Mouse (Mus musculus): Measurements from ENCODE around the gene Abraxas2. TPM values are rescaled to one million over a fixed set of nuclear protein-coding genes. Genes with fewer than 3 reads are reported as not detected.

Abraxas2 gene
- total and polyA plus RNA-seq, 3 experiments: 30.1 to 31.1 TPM; not detected in 1

DNA sequence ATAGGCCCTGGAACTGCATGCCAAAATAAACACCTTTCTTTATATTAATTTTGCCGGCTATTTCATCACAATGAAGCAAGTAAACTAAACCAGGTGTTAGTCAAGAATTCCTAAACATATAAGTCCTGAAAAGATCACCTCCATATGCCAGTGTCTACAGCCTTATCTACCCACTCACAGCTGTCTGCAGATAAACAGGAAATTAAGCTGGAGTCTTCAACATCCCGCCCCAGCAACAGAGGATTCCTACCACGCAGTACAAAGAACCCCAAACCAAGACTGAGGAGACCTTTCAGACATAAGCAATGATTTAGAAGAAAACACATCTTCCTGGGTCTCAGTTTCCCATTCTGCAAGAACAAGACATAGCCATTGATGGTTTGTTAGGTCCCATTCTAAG lies 29.0 kb downstream of the Abraxas2 start:
- Histone ChIP-seq H3K4me3 (ENCODE audit: control insufficient read depth in 1 of 2, insufficient read depth in 1 of 2, low read depth in 2 of 2, low read length in 2 of 2) (no peak overlapping the region), H3K79me2 (ENCODE audit: control insufficient read depth, insufficient read depth, low read length, poor library complexity) (no peaks in the 10 kb centered on the region), H3K27me3 (ENCODE audit: control insufficient read depth in 1 of 2, insufficient read depth in 2 of 2, low read length in 2 of 2) (no peaks in the 10 kb centered on the region), H3K9ac (ENCODE audit: control insufficient read depth, low read depth, low read length, poor library complexity, severe bottlenecking) (no peak overlapping the region), H3K4me1 (ENCODE audit: control insufficient read depth in 1 of 2, insufficient read depth in 2 of 2, low read length in 2 of 2) (peaks cover 11 to 19% of the 10 kb centered on the region in 2 experiments), H3K36me3 (ENCODE audit: control insufficient read depth in 1 of 2, insufficient read depth in 2 of 2, low read length in 2 of 2) (peaks cover 6 to 9% of the 10 kb centered on the region in 2 experiments; a peak in 3 of 4 replicates), H3K27ac (ENCODE audit: control insufficient read depth, low read depth, low read length) (no peak overlapping the region), H3K9me3 (replicated peaks; ENCODE audit: insufficient read depth, low read length) (no peaks in the 10 kb centered on the region)
- TF ChIP-seq GATA1 (IDR thresholded peaks at IDR 0.05; ENCODE audit: low read depth, low read length) (peak; percentile 95), EP300 (IDR thresholded peaks at IDR 0.05; ENCODE audit: low read depth in 1 of 2, low read length in 2 of 2) (peak; percentile 55 to 69; a peak in 3 of 4 replicates), TAL1 (IDR thresholded peaks at IDR 0.05; ENCODE audit: low read length) (peak; percentile 75), RAD21 (IDR thresholded peaks at IDR 0.05; ENCODE audit: low read depth, low read length) (no peak), MEF2A (IDR thresholded peaks at IDR 0.05; ENCODE audit: extremely low read depth, insufficient replicate concordance, low read depth, low read length, poor library complexity, severe bottlenecking) (no peak), ETS1 (IDR thresholded peaks at IDR 0.05; ENCODE audit: low read depth, low read length) (peak; percentile 91), SIN3A (IDR thresholded peaks at IDR 0.05; ENCODE audit: low read length) (peak; percentile 77), GABPA (IDR thresholded peaks at IDR 0.05; ENCODE audit: low read depth, low read length) (no peak), TCF12 (IDR thresholded peaks at IDR 0.05; ENCODE audit: low read depth, low read length) (peak; percentile 81), RCOR1 (IDR thresholded peaks at IDR 0.05; ENCODE audit: low read depth, low read length) (no peak), ELF1 (IDR thresholded peaks at IDR 0.05; ENCODE audit: low read depth, low read length) (0 out of 2 replicates have a peak, but pooled peaks have one; percentile 29)
- peak; percentile 57 for DNase-seq (ENCODE audit: low read depth, low spot score)

DNA sequence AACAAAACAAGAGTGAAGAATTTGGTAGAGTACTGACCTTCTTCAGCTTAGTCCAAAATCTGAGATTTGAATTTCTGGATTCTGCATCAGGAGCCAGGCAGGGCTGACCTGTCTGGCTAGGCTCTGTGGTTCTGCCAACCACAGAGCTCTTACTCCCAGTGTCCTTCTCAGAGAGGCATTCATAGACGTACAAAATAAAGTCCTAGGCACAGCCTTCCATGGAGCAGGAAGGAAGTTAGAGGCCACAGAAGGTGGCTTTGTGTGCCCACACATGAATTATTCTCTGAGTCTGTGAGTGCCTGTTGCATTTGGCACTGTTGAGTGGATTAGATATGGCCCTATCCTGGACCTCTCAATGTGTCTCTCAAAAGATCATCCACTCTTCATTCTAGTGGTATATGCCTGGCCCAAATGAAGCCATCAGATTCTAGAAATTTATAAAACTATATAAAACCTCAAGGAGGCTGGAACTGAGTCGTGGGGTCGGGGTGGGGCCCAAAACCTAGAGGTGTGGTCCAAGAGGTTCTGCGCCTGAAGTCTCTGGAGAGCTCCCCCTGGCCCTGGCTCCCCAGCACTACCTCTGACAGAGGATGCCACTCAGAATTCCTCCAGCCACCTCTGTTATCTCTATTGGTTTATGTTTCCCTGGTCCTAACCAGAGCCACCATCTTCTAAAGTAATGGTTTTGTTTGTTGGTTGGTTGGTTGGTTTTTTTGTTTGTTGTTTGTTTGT lies 29.7 kb downstream of the Abraxas2 start:
- DNase-seq (ENCODE audit: low read depth, low spot score): no peak

More for the DNA sequence above, 29.7 kb downstream of the Abraxas2 start:
- Histone ChIP-seq H3K9me3 (replicated peaks; ENCODE audit: insufficient read depth, low read length) (no peaks in the 10 kb centered on the region), H3K27me3 (ENCODE audit: control insufficient read depth in 1 of 2, insufficient read depth in 2 of 2, low read length in 2 of 2) (no peaks in the 10 kb centered on the region), H3K36me3 (ENCODE audit: control insufficient read depth in 1 of 2, insufficient read depth in 2 of 2, low read length in 2 of 2) (peaks cover 6 to 9% of the 10 kb centered on the region in 2 experiments; a peak in 3 of 4 replicates), H3K79me2 (ENCODE audit: control insufficient read depth, insufficient read depth, low read length, poor library complexity) (no peaks in the 10 kb centered on the region), H3K4me3 (ENCODE audit: control insufficient read depth in 1 of 2, insufficient read depth in 1 of 2, low read depth in 2 of 2, low read length in 2 of 2) (no peak overlapping the region), H3K4me1 (ENCODE audit: control insufficient read depth in 1 of 2, insufficient read depth in 2 of 2, low read length in 2 of 2) (peaks cover 11 to 19% of the 10 kb centered on the region in 2 experiments), H3K27ac (ENCODE audit: control insufficient read depth, low read depth, low read length) (no peak overlapping the region), H3K9ac (ENCODE audit: control insufficient read depth, low read depth, low read length, poor library complexity, severe bottlenecking) (no peak overlapping the region)
- TF ChIP-seq UBTF (IDR thresholded peaks at IDR 0.05; ENCODE audit: borderline replicate concordance, insufficient read depth, low read depth, low read length) (no peak), POLR2AphosphoS5 (IDR thresholded peaks at IDR 0.05; ENCODE audit: borderline replicate concordance, low read depth, low read length) (no peak), MYC (IDR thresholded peaks at IDR 0.05; ENCODE audit: low read depth, low read length) (no peak), SMC3 (IDR thresholded peaks at IDR 0.05; ENCODE audit: low read depth, low read length) (no peak), POLR2A (IDR thresholded peaks at IDR 0.05; ENCODE audit: control insufficient read depth in 1 of 2, insufficient read depth in 1 of 2, low read depth in 1 of 2, low read length in 2 of 2, poor library complexity in 1 of 2) (no peak), MYB (IDR thresholded peaks at IDR 0.05; ENCODE audit: low read depth, low read length) (no peak)
